Mouse (Mus musculus): ENCODE measurements at regions not wholly inside any gene's neighbourhood (a gene's known extent, or its start where the extent isn't known, plus 50 kb on each side); places are given as distances from the start of the nearest gene placed in this dataset.
"Not testable (repeated sequence)": the region's sequence is repeated elsewhere in the genome, so short reads cannot be mapped to it uniquely, and the experiment has no call there.

DNA sequence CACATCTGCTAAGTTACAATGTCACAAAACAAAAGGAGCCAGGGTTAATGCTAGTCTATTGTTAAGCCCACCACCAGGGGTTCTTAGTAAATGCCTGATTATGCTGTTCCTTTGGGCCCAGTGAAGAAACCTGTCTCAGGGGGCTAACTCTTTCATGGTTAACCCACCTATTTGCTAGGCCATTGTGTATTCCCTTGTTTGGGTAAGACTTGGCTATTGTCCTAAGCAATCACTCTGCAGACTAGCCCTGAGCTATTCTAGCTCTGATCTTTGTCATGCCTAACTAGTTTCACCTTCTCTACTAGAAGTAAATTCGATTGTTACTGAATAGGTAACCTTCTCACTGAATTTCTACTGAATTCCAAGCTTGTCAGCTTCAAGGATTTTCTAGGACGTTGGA, 302.4 kb upstream of the 1700008P02Rik start:
- not testable (repeated sequence) for H3K4me3 ChIP-seq (ENCODE audit: low read depth, low read length); ATAC-seq (ENCODE audit: insufficient number of reproducible peaks, insufficient read depth, low FRiP score, low read depth); H3K36me3 ChIP-seq (ENCODE audit: control insufficient read depth, insufficient read depth, low read length); H3K27ac ChIP-seq (ENCODE audit: low read length); H3K9me3 ChIP-seq (ENCODE audit: control insufficient read depth, low read depth, low read length); H3K9ac ChIP-seq (replicated peaks; ENCODE audit: low read depth, low read length); H3K4me2 ChIP-seq (replicated peaks; ENCODE audit: low read depth, low read length); H3K27me3 ChIP-seq (ENCODE audit: control insufficient read depth, insufficient read depth, low read length); H3K4me1 ChIP-seq (ENCODE audit: control insufficient read depth, insufficient read depth, low read length)
- WGBS: 62% methylated on average over 2 of the region's 2 CpGs

DNA sequence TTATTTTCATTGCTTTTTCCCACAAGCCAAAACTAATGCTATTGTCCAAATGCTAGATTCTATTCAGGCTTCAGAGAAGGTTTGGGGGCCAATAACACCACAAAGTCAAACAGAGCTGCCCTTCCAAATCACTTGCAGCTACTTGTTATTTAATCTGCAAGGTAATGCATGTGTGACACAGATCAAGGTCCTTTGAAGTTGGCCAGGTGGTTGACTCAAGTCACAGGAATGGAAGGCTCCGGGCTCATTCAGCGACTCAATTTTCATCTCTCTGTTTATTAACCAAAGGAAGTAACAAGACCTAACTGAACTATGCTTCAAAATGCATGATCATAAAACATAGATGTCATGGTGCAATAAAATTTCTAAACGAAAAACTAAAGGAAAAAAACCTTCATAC, 300.0 kb upstream of the 1700008P02Rik start:
- Histone ChIP-seq H3K9me3 (ENCODE audit: control insufficient read depth, low read depth, low read length) (no peaks in the 10 kb centered on the region), H3K9ac (replicated peaks; ENCODE audit: low read depth, low read length) (no peak overlapping the region), H3K4me3 (ENCODE audit: low read depth, low read length) (no peak overlapping the region), H3K4me1 (ENCODE audit: control insufficient read depth, insufficient read depth, low read length) (no peaks in the 10 kb centered on the region), H3K27ac (ENCODE audit: low read length) (no peak overlapping the region), H3K4me2 (replicated peaks; ENCODE audit: low read depth, low read length) (no peak overlapping the region), H3K36me3 (ENCODE audit: control insufficient read depth, insufficient read depth, low read length) (no peaks in the 10 kb centered on the region), H3K27me3 (ENCODE audit: control insufficient read depth, insufficient read depth, low read length) (no peaks in the 10 kb centered on the region)
- 49% methylated on average over 3 of the region's 3 CpGs for WGBS
- no peak for ATAC-seq (ENCODE audit: insufficient number of reproducible peaks, insufficient read depth, low FRiP score, low read depth)

DNA sequence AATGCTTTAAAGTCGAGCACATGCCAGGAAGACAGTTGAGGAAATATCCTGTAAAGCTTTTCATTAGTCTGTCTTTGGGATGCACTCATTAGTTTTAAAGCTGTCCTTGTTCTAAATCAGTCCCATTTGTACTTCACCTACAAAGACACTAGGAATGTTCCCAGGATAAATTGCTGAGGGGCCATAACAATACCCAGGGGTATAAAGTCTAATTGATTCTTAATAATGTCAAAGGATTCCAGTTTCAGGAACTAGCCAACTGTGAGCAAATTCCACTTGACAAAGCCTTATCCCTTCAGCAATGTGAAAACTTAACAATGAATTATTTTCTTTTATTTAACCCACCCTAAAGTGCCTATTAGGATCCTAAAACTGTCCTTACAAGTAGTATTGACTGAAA, 267.7 kb upstream of the 1700008P02Rik start:
- no peak for ATAC-seq (ENCODE audit: insufficient number of reproducible peaks, insufficient read depth, low FRiP score, low read depth)
- Histone ChIP-seq H3K9ac (replicated peaks; ENCODE audit: low read depth, low read length) (no peak overlapping the region), H3K4me3 (ENCODE audit: low read depth, low read length) (no peak overlapping the region), H3K27ac (ENCODE audit: low read length) (no peak overlapping the region), H3K9me3 (ENCODE audit: control insufficient read depth, low read depth, low read length) (no peaks in the 10 kb centered on the region), H3K27me3 (ENCODE audit: control insufficient read depth, insufficient read depth, low read length) (no peaks in the 10 kb centered on the region), H3K4me2 (replicated peaks; ENCODE audit: low read depth, low read length) (no peak overlapping the region), H3K36me3 (ENCODE audit: control insufficient read depth, insufficient read depth, low read length) (no peaks in the 10 kb centered on the region), H3K4me1 (ENCODE audit: control insufficient read depth, insufficient read depth, low read length) (no peaks in the 10 kb centered on the region)
- 66% methylated on average over 1 of the region's 1 CpGs for WGBS

DNA sequence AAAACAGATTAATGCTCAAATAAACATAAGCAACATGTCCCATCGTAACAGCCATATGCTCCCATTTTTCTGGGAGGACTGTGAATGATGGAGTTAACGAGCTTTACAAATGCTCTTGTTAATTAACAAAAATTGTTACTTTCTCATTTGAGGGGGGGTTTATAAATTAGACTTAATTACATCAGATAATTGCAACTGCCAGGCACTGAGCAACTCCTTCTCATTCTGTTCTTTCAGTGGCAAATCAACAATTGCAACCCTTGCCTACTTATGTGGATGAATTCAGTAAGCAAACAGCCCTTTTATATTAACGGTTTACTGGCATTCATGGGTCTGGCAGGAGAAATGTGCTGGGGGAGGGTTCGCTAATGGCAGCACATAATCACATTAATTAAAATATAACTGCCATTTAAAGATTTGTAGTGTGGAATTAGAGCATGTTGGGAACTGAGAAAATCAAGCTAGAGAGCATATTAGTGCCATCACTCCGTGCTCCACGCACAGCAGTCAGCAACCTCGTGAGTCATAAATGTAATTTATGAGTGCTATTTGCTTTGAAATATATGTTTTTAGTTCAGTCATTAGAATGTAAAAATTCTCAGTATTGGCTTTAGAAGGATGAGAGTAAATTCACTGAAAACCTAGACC, 266.9 kb upstream of the 1700008P02Rik start:
- 71% methylated on average over 7 of the region's 7 CpGs for WGBS
- no peak for ATAC-seq (ENCODE audit: insufficient number of reproducible peaks, insufficient read depth, low FRiP score, low read depth)
- H3K9me3 ChIP-seq (ENCODE audit: control insufficient read depth, low read depth, low read length): no peaks in the 10 kb centered on the region
- no peak overlapping the region for H3K27ac ChIP-seq (ENCODE audit: low read length)
- H3K9ac ChIP-seq (replicated peaks; ENCODE audit: low read depth, low read length): no peak overlapping the region
- H3K4me3 ChIP-seq (ENCODE audit: low read depth, low read length): no peak overlapping the region
- H3K27me3 ChIP-seq (ENCODE audit: control insufficient read depth, insufficient read depth, low read length): no peaks in the 10 kb centered on the region
- no peak overlapping the region for H3K4me2 ChIP-seq (replicated peaks; ENCODE audit: low read depth, low read length)
- no peaks in the 10 kb centered on the region for H3K36me3 ChIP-seq (ENCODE audit: control insufficient read depth, insufficient read depth, low read length)
- no peaks in the 10 kb centered on the region for H3K4me1 ChIP-seq (ENCODE audit: control insufficient read depth, insufficient read depth, low read length)

DNA sequence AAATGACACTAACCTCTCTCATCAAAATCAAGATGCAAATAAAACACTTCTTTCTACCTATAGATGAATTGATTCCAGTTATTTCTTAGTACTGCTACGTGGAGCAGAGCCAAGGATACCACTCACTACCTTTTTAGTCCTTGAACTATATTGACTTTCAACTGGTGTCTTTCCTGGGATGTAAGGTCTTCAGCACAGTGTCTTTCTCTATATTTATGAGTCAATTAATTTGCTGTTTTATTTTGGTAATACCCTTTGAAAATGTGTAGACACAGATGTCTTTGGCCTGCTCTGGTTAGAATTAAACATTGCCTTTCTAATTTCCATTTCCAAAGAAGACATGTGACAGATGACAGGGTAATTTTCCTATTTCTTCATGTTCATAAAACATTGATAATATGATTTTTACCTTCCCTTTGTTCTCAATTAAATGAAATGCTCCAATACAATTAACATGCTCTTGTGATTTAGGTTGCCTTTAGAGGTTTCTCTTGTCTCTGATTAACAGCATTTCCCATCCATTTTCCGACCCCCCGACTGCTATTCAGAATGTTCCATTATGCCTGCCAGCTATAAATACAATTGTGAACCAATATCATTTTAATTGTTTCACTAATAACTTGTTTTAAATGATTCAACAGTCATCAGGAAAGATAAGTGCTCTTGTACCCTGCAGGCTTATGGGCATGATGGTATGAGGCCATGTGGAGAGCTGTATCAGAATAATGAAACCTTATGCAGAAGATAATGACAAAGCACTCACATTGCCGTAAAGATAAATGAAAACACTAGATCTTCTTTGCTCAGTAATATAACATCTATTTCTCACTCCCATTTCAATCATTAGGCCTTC, 266.2 kb upstream of the 1700008P02Rik start:
- no peak for ATAC-seq (ENCODE audit: insufficient number of reproducible peaks, insufficient read depth, low FRiP score, low read depth)
- 81% methylated on average over 4 of the region's 4 CpGs for WGBS
- H3K9me3 ChIP-seq (ENCODE audit: control insufficient read depth, low read depth, low read length): no peaks in the 10 kb centered on the region
- H3K36me3 ChIP-seq (ENCODE audit: control insufficient read depth, insufficient read depth, low read length): no peaks in the 10 kb centered on the region
- no peaks in the 10 kb centered on the region for H3K4me1 ChIP-seq (ENCODE audit: control insufficient read depth, insufficient read depth, low read length)
- no peak overlapping the region for H3K4me2 ChIP-seq (replicated peaks; ENCODE audit: low read depth, low read length)
- H3K27ac ChIP-seq (ENCODE audit: low read length): no peak overlapping the region
- H3K27me3 ChIP-seq (ENCODE audit: control insufficient read depth, insufficient read depth, low read length): no peaks in the 10 kb centered on the region
- no peak overlapping the region for H3K4me3 ChIP-seq (ENCODE audit: low read depth, low read length)
- H3K9ac ChIP-seq (replicated peaks; ENCODE audit: low read depth, low read length): no peak overlapping the region

DNA sequence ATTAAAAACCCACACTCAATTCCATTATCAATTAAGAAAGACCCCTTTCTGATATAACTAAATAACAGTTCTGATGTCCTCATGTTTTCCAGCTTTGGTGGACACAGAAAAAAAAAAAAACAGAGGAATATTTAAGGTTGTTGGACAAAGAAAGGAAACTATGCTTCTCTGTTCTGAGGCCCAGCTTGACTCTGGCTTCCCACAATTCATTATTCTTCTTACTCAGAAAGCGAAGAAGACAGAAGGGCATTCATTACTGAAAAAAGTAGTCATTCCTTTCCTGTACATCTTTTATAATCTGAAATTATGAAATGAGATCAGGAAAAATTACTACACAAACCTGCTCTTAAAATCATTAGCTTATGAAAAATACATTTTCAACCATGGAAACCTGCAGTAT, 263.2 kb upstream of the 1700008P02Rik start:
- no peak overlapping the region for H3K27ac ChIP-seq (ENCODE audit: low read length)
- H3K4me3 ChIP-seq (ENCODE audit: low read depth, low read length): no peak overlapping the region
- no peak overlapping the region for H3K9ac ChIP-seq (replicated peaks; ENCODE audit: low read depth, low read length)
- no peak overlapping the region for H3K4me2 ChIP-seq (replicated peaks; ENCODE audit: low read depth, low read length)
- no peak for ATAC-seq (ENCODE audit: insufficient number of reproducible peaks, insufficient read depth, low FRiP score, low read depth)
- H3K27me3 ChIP-seq (ENCODE audit: control insufficient read depth, insufficient read depth, low read length): no peaks in the 10 kb centered on the region
- no peaks in the 10 kb centered on the region for H3K4me1 ChIP-seq (ENCODE audit: control insufficient read depth, insufficient read depth, low read length)
- no peaks in the 10 kb centered on the region for H3K9me3 ChIP-seq (ENCODE audit: control insufficient read depth, low read depth, low read length)
- H3K36me3 ChIP-seq (ENCODE audit: control insufficient read depth, insufficient read depth, low read length): no peaks in the 10 kb centered on the region
- WGBS: 76% methylated on average over 1 of the region's 1 CpGs

DNA sequence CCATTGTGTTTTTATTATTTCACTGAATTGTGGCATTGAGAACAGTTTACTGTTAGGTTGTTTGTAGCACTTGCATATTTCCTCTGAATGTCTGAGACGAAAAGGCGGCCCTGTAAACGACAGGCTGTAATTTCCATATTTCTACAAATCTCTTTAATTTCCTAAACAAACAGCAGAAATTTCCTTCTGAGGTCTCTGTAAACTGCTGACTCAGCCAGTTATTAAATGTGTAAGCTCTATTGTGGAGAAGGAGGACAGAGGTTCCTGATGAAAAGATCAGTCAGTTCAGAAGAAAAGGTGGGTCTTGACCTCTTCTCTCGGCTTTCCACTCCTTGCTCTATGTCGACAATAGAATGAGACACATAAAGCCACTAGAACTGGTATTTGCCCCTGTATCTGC, 256.0 kb upstream of the 1700008P02Rik start:
- WGBS: 83% methylated on average over 5 of the region's 5 CpGs
- Histone ChIP-seq H3K27ac (ENCODE audit: low read length) (no peak overlapping the region), H3K4me1 (ENCODE audit: control insufficient read depth, insufficient read depth, low read length) (no peaks in the 10 kb centered on the region), H3K36me3 (ENCODE audit: control insufficient read depth, insufficient read depth, low read length) (no peaks in the 10 kb centered on the region), H3K9me3 (ENCODE audit: control insufficient read depth, low read depth, low read length) (no peaks in the 10 kb centered on the region), H3K27me3 (ENCODE audit: control insufficient read depth, insufficient read depth, low read length) (no peaks in the 10 kb centered on the region), H3K9ac (replicated peaks; ENCODE audit: low read depth, low read length) (no peak overlapping the region), H3K4me2 (replicated peaks; ENCODE audit: low read depth, low read length) (no peak overlapping the region), H3K4me3 (ENCODE audit: low read depth, low read length) (no peak overlapping the region)
- no peak for ATAC-seq (ENCODE audit: insufficient number of reproducible peaks, insufficient read depth, low FRiP score, low read depth)

DNA sequence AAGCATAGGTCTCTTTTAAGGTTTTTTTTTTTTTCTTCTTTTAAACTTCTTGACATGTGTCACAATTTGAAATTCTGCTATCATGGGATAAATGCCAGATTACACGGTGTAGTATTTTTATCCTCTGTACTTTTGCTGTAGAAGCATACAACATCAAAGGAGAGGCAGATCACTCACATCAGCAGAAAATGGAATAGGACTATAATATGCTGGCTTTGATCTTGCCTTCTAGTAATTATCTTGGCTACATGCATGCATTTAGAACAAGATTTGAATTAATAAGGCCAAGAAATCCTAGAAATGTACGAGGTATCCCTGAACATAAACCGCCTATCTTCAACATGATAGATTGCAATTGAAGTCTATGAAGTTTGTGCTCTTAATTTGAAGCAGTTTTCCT, 251.9 kb upstream of the 1700008P02Rik start:
- Histone ChIP-seq H3K4me2 (replicated peaks; ENCODE audit: low read depth, low read length) (no peak overlapping the region), H3K9ac (replicated peaks; ENCODE audit: low read depth, low read length) (no peak overlapping the region), H3K4me1 (ENCODE audit: control insufficient read depth, insufficient read depth, low read length) (no peaks in the 10 kb centered on the region), H3K27me3 (ENCODE audit: control insufficient read depth, insufficient read depth, low read length) (no peaks in the 10 kb centered on the region), H3K36me3 (ENCODE audit: control insufficient read depth, insufficient read depth, low read length) (no peaks in the 10 kb centered on the region), H3K4me3 (ENCODE audit: low read depth, low read length) (no peak overlapping the region), H3K27ac (ENCODE audit: low read length) (no peak overlapping the region), H3K9me3 (ENCODE audit: control insufficient read depth, low read depth, low read length) (no peaks in the 10 kb centered on the region)
- no peak for ATAC-seq (ENCODE audit: insufficient number of reproducible peaks, insufficient read depth, low FRiP score, low read depth)
- 71% methylated on average over 3 of the region's 3 CpGs for WGBS

All from stomach, embryonic 14.5 days (tissue).